Mouse (Mus musculus) CD4-positive helper T cell, adult 2 months (primary cell): ENCODE measurements at regions not wholly inside any gene's neighbourhood (a gene's known extent, or its start where the extent isn't known, plus 50 kb on each side); places are given as distances from the start of the nearest gene placed in this dataset.
A peak's percentile ranks its signal among the peaks of the same experiment; 100 is the strongest.

Experiments used
- DNase-seq: peaks from one replicate; pipeline ENCODE4 v3.0.0-alpha.2; 2012; ENCODE audit warnings: low read depth, missing footprints, low spot score

DNA sequence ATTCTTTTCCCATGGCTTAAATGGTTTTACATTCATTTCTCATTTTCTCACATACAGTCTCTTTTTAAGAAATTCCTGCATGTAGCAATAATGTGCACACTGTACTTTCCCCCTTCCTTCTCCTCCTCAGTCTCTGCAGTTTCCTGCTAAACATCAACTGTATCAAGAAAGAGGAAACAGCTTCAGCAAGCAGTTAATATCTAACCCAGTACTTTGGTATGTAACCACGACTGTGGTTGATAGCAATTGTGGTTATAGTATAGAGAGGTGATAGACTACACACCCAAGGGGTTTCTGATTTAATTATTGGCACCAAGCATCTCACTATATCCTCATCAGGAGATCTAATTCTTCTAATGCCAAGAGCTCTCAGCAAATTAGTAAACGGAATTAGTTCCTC lies 52.8 kb upstream of the Eci2 start:
- DNase-seq, result no peak

DNA sequence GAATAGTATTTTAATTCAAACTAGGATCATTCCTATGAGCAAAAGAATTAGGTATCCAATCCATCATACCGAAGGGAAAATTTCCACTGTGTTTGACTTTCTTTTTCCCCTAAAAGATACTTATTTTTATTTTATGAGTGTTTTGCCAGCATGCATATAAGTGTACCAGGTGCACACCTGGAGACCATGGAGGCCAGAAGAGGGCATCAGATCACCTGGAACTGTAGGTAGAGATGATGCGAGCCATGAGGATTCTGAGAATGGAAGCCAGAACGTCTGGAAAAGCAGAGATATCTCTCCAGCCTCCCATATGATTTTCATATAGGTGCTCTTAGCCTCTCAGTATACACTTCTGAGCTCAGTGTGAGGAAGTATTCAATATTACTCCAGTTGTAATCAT lies 58.5 kb upstream of the Eci2 start:
- peak; percentile 4 for DNase-seq

DNA sequence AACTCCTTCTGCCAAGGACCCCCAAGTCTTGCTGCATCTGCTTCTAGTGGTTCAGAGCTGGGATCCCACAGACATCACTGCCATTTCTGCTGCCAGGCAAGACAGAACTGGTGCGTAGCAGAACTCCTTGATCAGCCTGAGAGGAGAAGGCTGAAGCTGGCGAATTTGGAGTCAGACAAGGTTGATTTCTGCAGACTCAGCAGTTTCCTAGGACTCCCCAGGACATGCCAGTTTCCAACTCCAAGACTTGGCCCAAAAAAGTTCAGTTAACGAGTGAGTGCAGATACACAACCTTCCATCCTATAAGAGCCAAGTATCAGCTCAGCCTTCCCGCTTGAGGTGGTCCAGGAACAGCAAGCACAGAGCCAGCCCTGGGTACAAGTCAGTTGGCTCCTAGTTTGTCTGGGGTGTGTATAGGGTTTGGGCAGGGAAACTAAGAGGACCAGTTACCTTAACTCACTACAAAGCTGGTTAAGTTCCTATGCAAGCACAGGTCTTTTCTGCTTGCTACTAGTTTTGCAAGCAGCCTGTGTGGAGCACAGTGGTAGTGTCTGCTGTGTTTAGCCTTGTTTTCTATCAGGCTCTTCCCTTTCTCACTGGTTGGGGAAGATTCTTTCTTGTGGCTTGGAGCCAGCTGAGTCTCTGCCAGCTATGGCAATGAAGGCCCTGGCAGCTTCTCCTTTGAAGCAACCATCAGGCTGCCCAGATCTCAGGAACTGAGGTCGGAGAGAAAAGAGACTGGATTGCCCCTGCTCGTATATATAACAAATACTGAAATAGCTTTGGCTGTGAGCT lies 60.5 kb upstream of the Eci2 start:
- no peak for DNase-seq

DNA sequence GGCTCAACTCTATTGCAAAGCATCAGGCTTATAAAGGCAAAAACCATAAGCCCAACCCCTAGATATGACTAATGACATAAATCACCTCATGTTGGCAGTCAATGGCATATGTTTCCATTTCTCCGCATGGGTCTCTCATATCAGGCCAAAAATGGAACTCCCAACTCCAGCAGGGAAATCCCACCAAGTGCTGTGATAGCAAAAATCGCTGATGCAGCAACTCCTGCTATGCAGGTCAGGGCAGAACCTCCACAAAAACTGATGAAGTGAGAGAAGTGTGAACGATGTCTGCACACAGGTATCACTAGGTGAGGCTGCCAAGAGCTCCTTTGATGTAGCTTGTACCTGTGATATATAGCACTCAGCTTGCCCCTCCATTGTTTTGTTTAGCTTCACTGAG lies 64.3 kb upstream of the Eci2 start:
- no peak for DNase-seq

DNA sequence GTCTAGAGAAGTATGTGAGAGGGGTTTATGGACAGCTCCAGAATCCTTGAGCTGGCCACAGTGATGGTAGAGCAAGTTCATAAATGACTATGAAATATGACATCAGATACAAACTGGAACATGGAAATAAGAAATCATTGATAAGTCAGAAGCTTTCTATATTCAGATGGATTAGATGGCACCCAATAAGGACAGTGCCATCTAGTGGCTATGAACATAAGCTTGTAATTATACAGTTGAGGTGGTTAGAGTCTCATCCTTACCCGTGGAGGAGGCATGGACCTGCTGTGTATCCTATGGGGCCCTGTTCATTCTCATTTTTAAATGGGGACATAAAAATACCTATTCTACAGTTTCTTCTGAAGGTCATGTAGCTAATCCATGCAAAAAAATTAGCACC lies 92.9 kb upstream of the Eci2 start:
- DNase-seq, result peak; percentile 39

DNA sequence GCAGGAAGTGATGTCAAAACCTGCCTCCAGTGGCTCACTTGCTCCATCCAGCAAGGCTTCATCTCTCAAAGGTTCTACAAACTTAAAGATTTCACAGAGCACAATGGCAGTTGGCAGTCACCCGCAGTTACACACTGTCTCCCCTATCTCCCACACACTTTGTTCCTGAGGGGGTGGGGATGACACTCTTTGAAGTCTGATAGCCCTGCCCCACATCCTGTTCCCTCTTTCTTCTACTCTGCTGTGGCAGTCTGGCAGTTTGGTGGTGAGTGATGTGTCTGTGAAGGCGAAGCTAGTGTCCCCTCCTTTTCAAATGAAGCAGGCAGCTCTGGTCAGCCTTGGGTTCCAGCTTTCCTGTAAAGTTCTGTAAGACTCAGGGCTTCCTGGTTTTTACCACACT lies 102.6 kb upstream of the Eci2 start:
- peak; percentile 79 for DNase-seq

DNA sequence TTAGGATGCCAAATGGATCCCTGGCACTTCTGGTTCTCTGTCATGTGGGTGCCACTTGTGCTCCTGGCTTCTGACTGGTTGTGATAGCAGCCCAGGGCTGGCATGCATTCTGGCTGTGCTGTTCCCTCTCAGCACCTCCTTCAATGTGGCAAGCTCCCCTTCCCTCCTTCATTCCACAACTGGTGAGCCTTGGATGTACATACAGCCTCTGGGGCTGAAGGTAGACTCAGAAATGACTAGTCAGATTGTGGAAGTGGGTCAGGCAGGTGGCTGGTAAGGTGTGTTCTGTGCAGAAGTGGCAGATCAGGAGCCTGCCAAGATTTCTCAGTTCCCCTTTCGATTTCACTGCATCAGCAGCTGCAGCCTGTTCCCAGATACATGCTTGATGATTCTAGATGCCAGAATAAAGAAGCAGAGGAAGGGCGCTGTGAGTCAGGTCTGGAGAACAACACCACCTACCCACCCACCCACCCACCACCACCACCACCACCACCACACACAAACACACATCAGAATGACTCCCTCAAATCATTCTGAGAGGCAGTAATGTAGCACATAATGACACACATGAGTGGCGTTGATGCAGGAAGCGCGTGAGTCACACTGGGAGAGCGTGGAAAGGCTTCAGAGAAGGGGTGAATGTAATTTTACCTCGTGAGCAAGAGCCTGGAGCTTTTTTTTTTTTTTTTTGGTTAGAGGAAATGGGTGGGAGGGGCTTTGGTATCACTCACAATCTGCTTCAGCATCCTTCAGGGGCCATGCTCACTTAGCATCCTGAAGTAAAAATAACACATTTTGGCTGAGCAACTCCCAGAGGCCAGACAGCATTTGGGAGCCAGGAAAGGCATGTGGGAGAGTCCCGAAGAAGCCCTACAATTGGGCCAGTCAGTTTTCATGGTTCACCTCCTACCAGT lies 104.6 kb upstream of the Eci2 start:
- DNase-seq, result peak; percentile 72

DNA sequence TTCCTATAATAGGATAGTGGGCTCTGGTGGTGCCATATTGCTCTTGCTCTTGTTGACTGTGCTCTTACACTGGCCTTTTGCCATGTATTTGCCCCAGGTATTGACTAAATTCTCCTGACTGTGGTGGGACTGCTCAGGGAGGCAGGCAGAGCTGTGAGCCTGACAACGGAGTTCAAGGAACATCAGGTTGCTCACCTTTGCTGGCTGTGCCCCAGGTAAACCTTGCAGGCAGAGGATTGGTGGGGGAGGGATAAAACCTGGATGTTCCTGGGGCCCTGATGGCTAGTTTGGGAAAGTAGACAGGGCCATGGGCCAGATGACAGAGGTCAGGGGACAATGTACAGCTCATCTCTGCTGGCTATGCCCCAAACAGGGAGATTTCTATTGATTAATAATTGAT lies 124.7 kb upstream of the Eci2 start:
- no peak for DNase-seq

DNA sequence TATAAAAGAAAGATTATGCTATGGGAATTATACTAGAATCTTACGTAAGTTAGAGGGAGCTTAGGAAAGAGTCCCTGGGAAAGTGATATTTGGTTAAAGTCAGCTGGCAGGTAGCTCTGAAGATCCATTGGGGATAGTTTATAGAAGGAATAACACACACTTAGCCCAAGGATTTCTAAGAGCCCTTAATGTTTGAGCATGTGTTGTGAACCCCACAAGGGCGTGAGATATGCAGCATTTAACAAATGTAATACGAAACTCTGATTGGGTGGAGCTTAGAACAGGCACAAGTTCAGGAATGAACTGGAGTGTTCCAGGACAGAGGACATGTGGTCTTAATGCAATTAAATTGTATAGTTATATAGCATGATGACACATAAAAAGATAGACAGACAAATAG lies 132.6 kb upstream of the Eci2 start:
- no peak for DNase-seq

DNA sequence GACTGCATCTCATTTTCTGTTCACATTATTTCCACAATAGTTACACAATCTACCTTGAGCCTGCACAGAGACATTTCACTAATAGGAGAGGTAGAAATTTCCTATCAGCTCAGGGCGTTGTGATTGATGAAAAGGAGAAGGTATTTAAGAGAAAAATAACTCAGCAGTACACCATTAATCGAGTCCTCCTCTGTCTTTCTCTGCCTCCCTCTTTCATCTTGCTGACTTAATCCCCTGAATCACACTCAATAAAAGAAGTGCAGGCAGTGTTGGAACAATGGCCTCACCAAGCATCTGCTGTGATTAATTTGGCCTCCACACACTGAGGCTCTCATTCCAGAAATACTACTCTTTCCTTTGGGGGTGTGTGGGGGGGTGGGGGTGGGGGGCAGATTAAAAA lies 133.9 kb upstream of the Eci2 start:
- no peak for DNase-seq

DNA sequence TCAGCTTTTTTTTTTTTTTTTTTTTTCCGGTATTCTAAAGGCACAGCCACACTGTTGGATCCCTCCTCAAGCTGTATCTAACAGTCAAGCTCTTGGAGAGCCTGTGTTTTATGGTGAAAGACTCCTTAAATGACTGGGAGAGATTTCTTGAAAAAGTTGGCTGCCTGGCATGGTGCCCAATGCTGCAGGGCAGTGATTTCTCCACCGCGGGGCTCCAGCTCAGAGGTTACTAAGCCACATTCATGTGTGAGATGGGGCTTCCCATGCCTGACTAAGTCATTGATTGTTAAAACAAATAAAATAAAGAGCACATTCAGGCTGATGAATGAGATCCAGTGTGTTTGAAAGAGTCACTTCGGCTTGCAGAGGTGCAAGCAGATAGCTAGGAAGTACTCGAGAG lies 139.2 kb upstream of the Eci2 start:
- no peak for DNase-seq

DNA sequence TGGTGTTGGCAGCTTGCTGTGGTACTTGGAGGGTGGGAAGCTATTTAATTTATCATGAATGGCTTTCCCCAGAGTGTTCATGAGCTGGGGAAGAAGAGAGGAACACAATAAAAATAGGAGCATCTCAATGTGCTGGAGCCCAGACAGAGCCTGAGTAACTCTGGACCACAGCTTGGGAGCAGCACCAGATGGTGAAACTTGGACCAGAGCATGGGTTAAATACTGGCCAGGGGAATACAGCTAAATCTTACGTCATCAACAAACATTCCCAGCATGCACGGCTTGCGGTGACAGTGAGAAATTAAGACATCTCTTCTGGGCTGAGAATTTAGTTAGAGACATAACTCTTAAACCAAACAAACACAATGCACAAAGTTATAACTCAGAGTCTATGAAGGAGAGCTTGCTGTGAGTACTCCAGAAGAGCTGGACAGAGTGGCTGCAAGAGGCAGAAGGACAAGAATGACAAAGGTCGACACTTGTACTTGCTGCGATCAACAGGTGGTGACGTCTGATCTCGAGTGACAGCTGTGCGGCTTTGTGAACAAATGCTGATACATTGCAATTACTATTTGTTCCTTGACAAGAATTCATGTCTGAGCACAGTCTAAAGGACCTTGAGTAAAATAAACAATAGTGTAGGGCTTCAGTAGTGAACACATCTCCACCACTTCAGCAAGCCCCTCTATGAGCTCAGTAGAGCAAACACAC lies 140.1 kb upstream of the Eci2 start:
- DNase-seq, result no peak

DNA sequence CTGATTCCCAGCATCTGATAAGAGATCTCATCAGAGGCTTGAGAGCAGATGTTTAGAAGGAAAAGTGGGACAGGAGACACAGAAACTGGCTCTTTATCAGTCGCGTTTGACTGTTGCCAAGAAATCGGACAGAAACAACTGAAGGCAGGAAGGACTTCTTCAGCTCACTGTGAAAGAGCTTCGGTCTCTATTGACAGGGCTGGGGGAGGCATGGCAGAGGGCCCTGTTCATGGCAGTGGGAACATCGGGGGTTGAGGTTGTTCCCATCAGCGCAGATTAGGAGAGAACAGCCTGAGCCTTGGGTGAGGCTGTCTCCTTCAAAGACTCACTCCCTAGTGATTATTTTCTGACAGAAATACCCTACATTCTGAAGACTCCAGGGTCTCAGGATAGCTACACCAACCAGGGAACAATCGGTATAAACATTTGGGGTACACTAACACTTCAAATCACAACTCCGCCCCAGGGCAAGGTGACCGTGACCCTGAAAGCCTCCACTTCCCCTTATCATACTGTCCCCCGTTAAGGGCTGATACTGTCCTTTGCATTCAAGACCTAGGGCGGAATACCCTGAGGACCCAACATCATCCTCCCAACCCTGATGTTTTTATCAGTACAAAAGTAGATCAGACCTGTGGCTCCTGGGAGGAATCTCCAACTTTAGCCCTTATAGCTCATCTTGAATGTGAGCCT lies 144.8 kb upstream of the Eci2 start:
- no peak for DNase-seq

DNA sequence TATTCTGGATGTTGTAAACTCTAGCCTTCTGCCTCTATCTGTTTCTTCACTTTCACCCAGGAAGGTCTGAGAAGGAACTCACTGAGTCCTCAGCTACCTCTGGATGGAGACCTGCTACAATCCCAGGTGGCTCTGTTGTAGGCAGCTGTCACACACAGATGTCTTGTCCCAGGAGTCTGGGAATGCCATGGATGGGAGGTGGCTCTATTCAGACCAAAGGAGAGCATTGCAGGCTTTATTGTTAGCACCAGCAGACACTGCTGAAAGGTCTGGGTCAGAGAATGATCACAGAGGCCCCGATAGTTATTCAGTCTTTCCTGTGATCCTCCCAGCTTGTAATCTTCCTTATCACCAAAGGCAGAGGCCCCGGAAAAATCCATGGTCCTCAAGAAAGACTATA lies 146.6 kb upstream of the Eci2 start:
- DNase-seq, result no peak

DNA sequence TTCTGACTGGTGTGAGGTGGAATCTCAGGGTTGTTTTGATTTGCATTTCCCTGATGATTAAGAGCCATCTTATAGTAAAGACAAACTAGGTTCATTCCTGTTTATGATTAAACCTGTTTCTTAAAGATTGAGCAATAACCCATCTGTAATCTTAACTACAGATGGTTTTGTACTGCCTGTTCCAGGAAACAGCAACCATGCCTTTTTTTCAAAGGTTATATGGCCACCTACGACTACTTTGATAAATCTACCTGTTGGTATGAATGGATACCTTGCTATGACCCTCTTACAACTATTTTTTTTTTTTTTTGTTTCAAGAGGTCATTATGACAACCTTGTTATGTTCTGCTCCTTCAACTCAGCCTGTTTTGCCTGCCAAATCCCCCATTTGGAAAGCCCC lies 148.7 kb upstream of the Eci2 start:
- DNase-seq, result no peak

DNA sequence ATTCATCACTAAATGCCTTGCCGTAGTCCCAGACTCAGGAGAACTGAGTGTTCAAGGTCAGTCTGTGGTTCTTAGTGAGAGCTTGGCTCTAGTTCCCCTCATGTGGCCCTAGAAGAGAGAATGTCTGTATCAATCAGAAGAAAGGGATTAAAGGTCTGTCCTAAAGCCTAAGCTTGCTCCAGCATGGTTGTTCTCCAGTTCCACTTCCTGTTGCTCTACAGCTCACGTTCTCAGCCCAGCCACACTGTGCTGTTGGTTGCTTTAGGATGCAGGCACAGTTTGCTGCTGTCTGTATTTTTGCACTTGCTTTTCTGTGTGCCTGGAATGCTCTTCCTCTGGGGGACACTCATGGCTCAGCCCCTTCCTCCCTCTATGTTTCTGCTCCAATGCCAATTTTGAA lies 150.4 kb upstream of the Eci2 start:
- no peak for DNase-seq

DNA sequence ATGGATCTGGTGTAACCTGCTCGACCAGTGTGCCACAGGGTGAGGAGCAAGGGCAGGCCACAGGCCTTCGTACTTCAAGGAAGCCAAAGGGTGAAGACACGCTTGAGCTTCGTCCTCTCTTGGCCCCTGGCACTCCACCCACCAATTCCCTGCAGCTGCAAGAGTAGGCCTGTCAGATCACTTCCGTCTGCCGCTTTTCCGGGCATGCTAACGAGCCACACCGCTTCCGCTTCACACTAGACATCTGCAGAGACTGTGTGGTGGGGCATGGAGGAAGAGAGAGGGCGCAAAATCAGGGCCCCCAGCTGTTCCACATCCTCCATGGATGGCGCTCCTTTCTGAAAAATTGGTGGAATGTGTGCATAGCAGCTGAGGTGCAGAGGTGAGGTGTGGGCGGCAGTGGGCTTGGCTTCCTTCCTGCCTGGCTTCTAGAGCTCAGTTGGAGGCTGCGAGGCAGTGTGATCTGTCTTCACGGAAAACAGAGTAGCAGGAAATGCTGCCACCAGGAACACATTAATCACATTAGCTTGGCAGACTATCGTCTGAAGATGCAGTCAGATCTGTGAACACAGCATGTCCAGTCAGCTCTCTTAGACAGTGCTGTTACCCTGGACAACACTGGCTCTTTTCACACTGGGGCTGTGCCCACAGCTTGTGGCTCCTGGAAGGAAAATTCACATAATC lies 162.3 kb upstream of the Eci2 start:
- DNase-seq, result peak; percentile 80

DNA sequence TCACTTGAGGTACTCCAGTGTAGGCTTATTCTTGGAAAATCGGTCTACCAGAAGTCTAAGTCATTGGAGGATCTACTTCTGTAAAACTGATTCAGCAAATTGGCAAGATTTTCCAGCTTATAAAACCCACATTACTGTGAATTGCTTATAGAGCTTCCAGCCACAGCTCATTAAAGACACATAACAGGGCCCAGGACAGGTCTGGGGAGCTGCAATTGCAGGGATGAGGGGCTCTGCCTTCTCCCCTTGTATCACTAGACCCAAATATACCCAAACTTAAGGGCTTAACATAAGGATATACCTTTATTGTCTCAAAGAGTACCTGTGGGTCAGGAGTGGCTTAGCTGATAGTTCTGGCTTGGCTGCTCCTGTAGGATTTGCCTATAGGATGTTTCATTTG lies 175.2 kb upstream of the Eci2 start:
- no peak for DNase-seq

DNA sequence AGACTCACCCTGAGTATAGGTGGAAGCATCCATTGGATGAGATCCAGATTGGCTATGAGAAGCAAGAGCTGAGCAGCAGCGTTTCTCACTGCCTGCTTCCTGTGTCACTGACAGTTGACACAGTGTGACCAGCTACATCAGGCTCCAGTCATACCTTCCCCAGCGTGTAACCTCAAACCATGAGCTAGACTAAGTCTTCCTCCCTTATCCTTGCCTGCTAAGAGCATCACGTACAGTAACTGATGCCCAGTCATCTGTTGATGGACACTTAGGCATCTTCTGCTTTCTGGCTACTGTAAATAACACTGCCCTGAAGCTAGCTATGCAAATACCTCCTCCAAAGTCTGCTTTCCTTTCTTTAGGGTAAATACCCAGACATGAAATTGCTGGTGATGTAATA lies 181.4 kb upstream of the Eci2 start:
- DNase-seq, result no peak

DNA sequence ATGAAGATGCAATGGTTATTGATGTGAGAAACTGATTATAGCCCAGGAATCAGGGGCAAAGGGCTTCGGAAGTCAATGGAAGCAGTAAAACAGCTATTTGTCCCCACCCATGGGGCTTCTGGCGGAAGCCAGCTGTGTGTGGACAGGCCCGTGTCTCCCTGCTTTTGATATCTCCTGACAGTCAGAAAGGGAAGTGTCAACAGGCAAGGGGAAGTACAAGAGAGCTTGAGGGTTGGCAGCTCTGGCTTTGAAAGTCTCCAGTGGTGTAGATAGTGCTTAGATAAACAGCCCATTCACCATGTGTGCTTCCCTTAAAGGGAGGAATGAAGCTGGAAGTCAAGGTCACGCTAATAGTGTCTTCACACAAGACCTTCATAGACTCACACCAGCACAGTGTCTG lies 182.7 kb upstream of the Eci2 start:
- DNase-seq, result no peak

DNA sequence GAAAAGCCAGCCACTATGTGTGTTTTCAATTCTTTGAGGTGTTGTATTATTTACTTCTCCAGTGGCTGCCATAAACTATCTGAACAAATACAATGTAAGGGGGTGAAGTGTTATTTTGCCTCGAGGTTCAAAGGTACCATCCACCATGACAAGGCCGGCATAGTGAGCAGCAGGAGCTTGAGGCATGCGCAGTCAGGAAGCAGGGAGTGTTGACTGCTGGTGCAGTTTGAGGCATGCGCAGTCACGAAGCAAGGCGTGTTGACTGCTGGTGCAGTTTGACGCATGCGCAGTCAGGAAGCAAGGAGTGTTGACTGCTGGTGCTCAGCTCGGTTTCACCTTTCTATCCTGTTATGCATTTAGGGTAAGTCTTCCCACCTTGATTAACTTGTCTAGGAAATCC lies 184.9 kb upstream of the Eci2 start:
- DNase-seq, result no peak
